Mouse (Mus musculus): ENCODE results near the gene Dpp10.
A peak's percentile ranks its signal among the peaks of the same experiment; 100 is the strongest.

Gene Dpp10

GRCm38 (mm10) chr1:124044925-124045640 lies at the start of gene Dpp10:
Dpp10 (minus strand) TSS chr1:124045559.
- peak; percentile 52 for DNase-seq

- no peak for DNase-seq
Observed at GRCm38 (mm10) chr1:124048544-124048943, 3.2 kb upstream of the Dpp10 start.

GRCm38 (mm10) chr1:124045761-124046300 lies 472 bp upstream of the Dpp10 start:
- DNase-seq = peak; percentile 55

GRCm38 (mm10) chr1:124044161-124044560 lies 1.2 kb downstream of the Dpp10 start:
- peak; percentile 48 for DNase-seq

- no peak for DNase-seq
Observed at GRCm38 (mm10) chr1:124043421-124043820, 1.9 kb downstream of the Dpp10 start.

GRCm38 (mm10) chr1:124041559-124041958 lies 3.8 kb downstream of the Dpp10 start:
- DNase-seq = peak; percentile 45

GRCm38 (mm10) chr1:124035306-124035990 lies 9.9 kb downstream of the Dpp10 start:
- DNase-seq = peak; percentile 36

GRCm38 (mm10) chr1:124032677-124033076 lies 12.7 kb downstream of the Dpp10 start:
- DNase-seq = no peak

GRCm38 (mm10) chr1:124031968-124032367 lies 13.4 kb downstream of the Dpp10 start:
- no peak for DNase-seq

- no peak for DNase-seq
Observed at GRCm38 (mm10) chr1:124002797-124003196, 42.6 kb downstream of the Dpp10 start.

- DNase-seq = no peak
Observed at GRCm38 (mm10) chr1:123995780-123996179, 49.6 kb downstream of the Dpp10 start.

- DNase-seq = no peak
Observed at GRCm38 (mm10) chr1:123985324-123986024, 59.9 kb downstream of the Dpp10 start.

- no peak for DNase-seq
Observed at GRCm38 (mm10) chr1:123978597-123978996, 66.8 kb downstream of the Dpp10 start.

GRCm38 (mm10) chr1:123974621-123975020 lies 70.7 kb downstream of the Dpp10 start:
- peak; percentile 23 for DNase-seq

- no peak for DNase-seq
Observed at GRCm38 (mm10) chr1:123946149-123946548, 99.2 kb downstream of the Dpp10 start.

GRCm38 (mm10) chr1:123940826-123941225 lies 104.5 kb downstream of the Dpp10 start:
- no peak for DNase-seq

- no peak for DNase-seq
Observed at GRCm38 (mm10) chr1:123933812-123934727, 111.3 kb downstream of the Dpp10 start.

GRCm38 (mm10) chr1:123928003-123928370 lies 117.4 kb downstream of the Dpp10 start:
- no peak for DNase-seq

- peak; percentile 13 for DNase-seq
Observed at GRCm38 (mm10) chr1:123927278-123928002, 117.9 kb downstream of the Dpp10 start.

- no peak for DNase-seq
Observed at GRCm38 (mm10) chr1:123924905-123925304, 120.5 kb downstream of the Dpp10 start.

- no peak for DNase-seq
Observed at GRCm38 (mm10) chr1:123923907-123924306, 121.5 kb downstream of the Dpp10 start.

- DNase-seq = no peak
Observed at GRCm38 (mm10) chr1:123919606-123920005, 125.8 kb downstream of the Dpp10 start.

All from cerebellum, adult 8-10 months (tissue).